8 mouse cellular contexts compared by ENCODE assay signal in genomic region chr4:141574789-141575702, GRCm38 (mm10). TPM values are rescaled to one million over a fixed set of nuclear protein-coding genes. Genes with fewer than 3 reads are reported as not detected.
A peak's percentile ranks its signal among the peaks of the same experiment; 100 is the strongest.
DNase-seq lines count a peak whose midpoint lies in the region; ATAC-seq and TF ChIP-seq lines count a peak whose summit lies in the region.

No protein-coding gene starts in this region.

- H3K36me3 ChIP-seq in heart, embryonic 13.5 days: peaks cover 40% of the 10 kb centered on the region
- H3K36me3 ChIP-seq in liver, embryonic 14.5 days (replicated peaks; ENCODE audit: control insufficient read depth, insufficient read depth, low read depth): no peaks in the 10 kb centered on the region
- peaks cover 14% of the 10 kb centered on the region for H3K36me3 ChIP-seq in neural tube, embryonic 13.5 days
- H3K36me3 ChIP-seq in stomach, postnatal 0 days (ENCODE audit: control insufficient read depth, insufficient read depth, low read length): 0 out of 2 replicates have a peak, but pooled peaks cover 8% of the 10 kb centered on the region

- TF ChIP-seq EP300 in liver, embryonic 14.5 days (IDR thresholded peaks at IDR 0.05; ENCODE audit: low read depth): no peak
- TF ChIP-seq EP300 in stomach, postnatal 0 days (optimal IDR thresholded peaks at IDR 0.05): peak; percentile 49

- H3K27ac ChIP-seq in embryonic fibroblast, embryonic 13.5 days (ENCODE audit: insufficient read depth, low read length): no peak overlapping the region; the same call in 1 of the 2 replicates
- no peak overlapping the region for H3K27ac ChIP-seq in heart, embryonic 13.5 days (replicated peaks)
- H3K27ac ChIP-seq in liver, embryonic 14.5 days: no peak overlapping the region
- H3K27ac ChIP-seq in neural tube, embryonic 13.5 days (replicated peaks): no peak overlapping the region
- peak overlapping the region; percentile 73; the same call in 1 of the 2 replicates for H3K27ac ChIP-seq in stomach, postnatal 0 days (replicated peaks)

- no peaks in the 10 kb centered on the region for H3K27me3 ChIP-seq in heart, embryonic 13.5 days (replicated peaks)
- no peaks in the 10 kb centered on the region for H3K27me3 ChIP-seq in liver, embryonic 14.5 days (ENCODE audit: control insufficient read depth, insufficient read depth, low read length)
- H3K27me3 ChIP-seq in neural tube, embryonic 13.5 days: no peaks in the 10 kb centered on the region
- no peaks in the 10 kb centered on the region for H3K27me3 ChIP-seq in stomach, postnatal 0 days (ENCODE audit: control insufficient read depth, insufficient read depth, low read length)

- 0 out of 2 replicates have a peak overlapping the region, but pooled peaks have one; percentile 45 for H3K9ac ChIP-seq in heart, embryonic 13.5 days
- H3K9ac ChIP-seq in liver, embryonic 14.5 days (replicated peaks): no peak overlapping the region
- no peak overlapping the region for H3K9ac ChIP-seq in neural tube, embryonic 13.5 days
- H3K9ac ChIP-seq in stomach, postnatal 0 days (ENCODE audit: low read length): no peak overlapping the region

- TF ChIP-seq CTCF in embryonic fibroblast, embryonic 13.5 days (IDR thresholded peaks at IDR 0.05; ENCODE audit: borderline replicate concordance, insufficient read depth, low read length): peak; percentile 94
- TF ChIP-seq CTCF in liver, embryonic 14.5 days (IDR thresholded peaks at IDR 0.05; ENCODE audit: low read depth): peak; percentile 96
- TF ChIP-seq CTCF in stomach, postnatal 0 days (IDR thresholded peaks at IDR 0.05; ENCODE audit: low read depth): peak; percentile 96

- 36% methylated on average over 27 of the region's 27 CpGs for WGBS in heart, embryonic 13.5 days
- 35% methylated on average over 27 of the region's 27 CpGs for WGBS in liver, embryonic 14.5 days (ENCODE audit: insufficient replicate concordance)
- WGBS in neural tube, embryonic 13.5 days: 45% methylated on average over 27 of the region's 27 CpGs
- WGBS in stomach, postnatal 0 days: 31% methylated on average over 27 of the region's 27 CpGs

- H3K9me3 ChIP-seq in heart, embryonic 13.5 days: no peaks in the 10 kb centered on the region
- no peaks in the 10 kb centered on the region for H3K9me3 ChIP-seq in liver, embryonic 14.5 days (ENCODE audit: control insufficient read depth, low read length)
- H3K9me3 ChIP-seq in neural tube, embryonic 13.5 days: 0 out of 2 replicates have a peak, but pooled peaks cover 3% of the 10 kb centered on the region
- H3K9me3 ChIP-seq in stomach, postnatal 0 days (ENCODE audit: control insufficient read depth, low read length): no peaks in the 10 kb centered on the region

- DNase-seq in CD4-positive, CD25-positive, alpha-beta regulatory T cell, adult 2 months (ENCODE audit: low read depth, low spot score): peak; percentile 90
- DNase-seq in brain, adult 2 months (ENCODE audit: low read depth, low spot score): peak; percentile 87
- DNase-seq in kidney, postnatal 14 days: peak; percentile 90
- peak in 2 of 3 experiments; percentile 36 to 46 for DNase-seq in liver, embryonic 14.5 days (ENCODE audit: low read depth in 3 of 3, low spot score in 3 of 3)
- DNase-seq in stomach, postnatal 0 days (ENCODE audit: low spot score): peak; percentile 88

- ATAC-seq in heart, embryonic 13.5 days (ENCODE audit: extremely low read depth, insufficient number of reproducible peaks, low FRiP score, low TSS enrichment): no peak
- ATAC-seq in liver, embryonic 14.5 days (ENCODE audit: insufficient read depth): no peak
- ATAC-seq in neural tube, embryonic 13.5 days (ENCODE audit: low read depth): peak; percentile 67
- peak; percentile 25 for ATAC-seq in stomach, postnatal 0 days (ENCODE audit: low FRiP score, low TSS enrichment)

- no peak overlapping the region for H3K4me3 ChIP-seq in embryonic fibroblast, embryonic 13.5 days (ENCODE audit: insufficient read depth, low read length)
- 0 out of 2 replicates have a peak overlapping the region, but pooled peaks have one; percentile 5 for H3K4me3 ChIP-seq in heart, embryonic 13.5 days
- no peak overlapping the region for H3K4me3 ChIP-seq in liver, embryonic 14.5 days (ENCODE audit: insufficient read depth in 1 of 2, low read depth in 2 of 2, low read length in 2 of 2)
- H3K4me3 ChIP-seq in neural tube, embryonic 13.5 days: no peak overlapping the region
- H3K4me3 ChIP-seq in stomach, postnatal 0 days (ENCODE audit: low read depth, low read length): no peak overlapping the region

- H3K4me1 ChIP-seq in embryonic fibroblast, embryonic 13.5 days (ENCODE audit: control insufficient read depth, insufficient read depth, low read length): peaks cover 17% of the 10 kb centered on the region
- peaks cover 40% of the 10 kb centered on the region for H3K4me1 ChIP-seq in heart, embryonic 13.5 days
- peaks cover 0 to 7% of the 10 kb centered on the region in 2 experiments; a peak in 3 of 4 replicates for H3K4me1 ChIP-seq in liver, embryonic 14.5 days (replicated peaks; ENCODE audit: control insufficient read depth in 2 of 2, insufficient read depth in 2 of 2, low read length in 1 of 2)
- H3K4me1 ChIP-seq in neural tube, embryonic 13.5 days (replicated peaks): no peaks in the 10 kb centered on the region; the same call in 1 of the 2 replicates
- H3K4me1 ChIP-seq in stomach, postnatal 0 days (replicated peaks; ENCODE audit: control insufficient read depth, insufficient read depth): no peaks in the 10 kb centered on the region

- peak overlapping the region; percentile 50 for H3K4me2 ChIP-seq in heart, embryonic 13.5 days
- H3K4me2 ChIP-seq in liver, embryonic 14.5 days (ENCODE audit: low read depth): no peak overlapping the region
- 0 out of 2 replicates have a peak overlapping the region, but pooled peaks have one; percentile 5 for H3K4me2 ChIP-seq in neural tube, embryonic 13.5 days
- peak overlapping the region; percentile 42 for H3K4me2 ChIP-seq in stomach, postnatal 0 days (replicated peaks; ENCODE audit: low read depth)

- TF ChIP-seq POLR2A in embryonic fibroblast, embryonic 13.5 days (IDR thresholded peaks at IDR 0.05; ENCODE audit: low read depth, low read length): no peak

RNA-seq across cellular contexts. Expression of gene Fblim1, which starts 30.9 kb away (rescaled TPM):
- 72.4 and 90.1 TPM in 2 replicates for polyA plus RNA-seq in embryonic fibroblast, embryonic 13.5 days (2011; ENCODE audit: insufficient read length, low read depth, missing spikeins)
- 55.3 and 55.9 TPM in 2 replicates for polyA plus RNA-seq in heart, embryonic 13.5 days (2015; fragmentation: Nextera tagmentation; extraction: Ambion mirVana)
- polyA plus RNA-seq in liver, embryonic 14.5 days (2012; rRNA removed): 1.1 and 2.0 TPM in 2 replicates
- polyA plus RNA-seq in liver, embryonic 14.5 days (2014; fragmentation: Nextera tagmentation; extraction: Ambion mirVana): 0.77 and 0.95 TPM in 2 replicates
- 32.1 and 36.6 TPM in 2 replicates for polyA plus RNA-seq in neural tube, embryonic 13.5 days (2015; fragmentation: Nextera tagmentation; extraction: Ambion mirVana)
- 45.1 and 49.2 TPM in 2 replicates for polyA plus RNA-seq in stomach, postnatal 0 days (2015; fragmentation: Nextera tagmentation; extraction: Ambion mirVana)

RNA-seq across cellular contexts. Expression of gene Spen, which starts 36.6 kb away (rescaled TPM):
- polyA plus RNA-seq in embryonic fibroblast, embryonic 13.5 days (2011; ENCODE audit: insufficient read length, low read depth, missing spikeins): 20.7 and 21.2 TPM in 2 replicates
- 5.1 and 6.6 TPM in 2 replicates for polyA plus RNA-seq in heart, embryonic 13.5 days (2015; fragmentation: Nextera tagmentation; extraction: Ambion mirVana)
- 2.5 and 4.0 TPM in 2 replicates for polyA plus RNA-seq in liver, embryonic 14.5 days (2012; rRNA removed)
- 3.4 and 3.8 TPM in 2 replicates for polyA plus RNA-seq in liver, embryonic 14.5 days (2014; fragmentation: Nextera tagmentation; extraction: Ambion mirVana)
- polyA plus RNA-seq in neural tube, embryonic 13.5 days (2015; fragmentation: Nextera tagmentation; extraction: Ambion mirVana): 13.8 and 19.5 TPM in 2 replicates
- 2.9 and 3.2 TPM in 2 replicates for polyA plus RNA-seq in stomach, postnatal 0 days (2015; fragmentation: Nextera tagmentation; extraction: Ambion mirVana)

RNA-seq across cellular contexts. Expression of gene Tmem82, which starts 43.4 kb away (rescaled TPM):
- not detected in 2 replicates for polyA plus RNA-seq in embryonic fibroblast, embryonic 13.5 days (2011; ENCODE audit: insufficient read length, low read depth, missing spikeins)
- polyA plus RNA-seq in heart, embryonic 13.5 days (2015; fragmentation: Nextera tagmentation; extraction: Ambion mirVana): 0.44 and 0.62 TPM in 2 replicates
- 2.1 and 2.6 TPM in 2 replicates for polyA plus RNA-seq in liver, embryonic 14.5 days (2012; rRNA removed)
- polyA plus RNA-seq in liver, embryonic 14.5 days (2014; fragmentation: Nextera tagmentation; extraction: Ambion mirVana): 2.2 and 2.7 TPM in 2 replicates
- 0.31 TPM in 1 of 2 replicates, not detected in the other for polyA plus RNA-seq in neural tube, embryonic 13.5 days (2015; fragmentation: Nextera tagmentation; extraction: Ambion mirVana)
- 2.2 and 2.3 TPM in 2 replicates for polyA plus RNA-seq in stomach, postnatal 0 days (2015; fragmentation: Nextera tagmentation; extraction: Ambion mirVana)

RNA-seq across cellular contexts. Expression of gene Slc25a34, which starts 48.6 kb away (rescaled TPM):
- polyA plus RNA-seq in embryonic fibroblast, embryonic 13.5 days (2011; ENCODE audit: insufficient read length, low read depth, missing spikeins): 0.19 TPM in 1 of 2 replicates, not detected in the other
- 0.37 and 0.49 TPM in 2 replicates for polyA plus RNA-seq in heart, embryonic 13.5 days (2015; fragmentation: Nextera tagmentation; extraction: Ambion mirVana)
- polyA plus RNA-seq in liver, embryonic 14.5 days (2012; rRNA removed): 0.03 TPM in 2 replicates
- not detected in 2 replicates for polyA plus RNA-seq in liver, embryonic 14.5 days (2014; fragmentation: Nextera tagmentation; extraction: Ambion mirVana)
- 0.11 TPM in 1 of 2 replicates, not detected in the other for polyA plus RNA-seq in neural tube, embryonic 13.5 days (2015; fragmentation: Nextera tagmentation; extraction: Ambion mirVana)
- 1.6 and 1.8 TPM in 2 replicates for polyA plus RNA-seq in stomach, postnatal 0 days (2015; fragmentation: Nextera tagmentation; extraction: Ambion mirVana)

Comparison
In these comparisons a context has a peak if more than half of its experiments do, and no peak if none do; other contexts are left out.
1. ATAC-seq: peak in neural tube, embryonic 13.5 days (single experiment) and stomach, postnatal 0 days (single experiment); none in heart, embryonic 13.5 days (single experiment) and liver, embryonic 14.5 days (single experiment).
2. RNA of gene Fblim1, which starts 30.9 kb away (polyA plus RNA-seq): 72.4 to 90.1 TPM in embryonic fibroblast, embryonic 13.5 days, 55.3 to 55.9 TPM in heart, embryonic 13.5 days, 45.1 to 49.2 TPM in stomach, postnatal 0 days and 32.1 to 36.6 TPM in neural tube, embryonic 13.5 days; 0.77 to 2.0 TPM in liver, embryonic 14.5 days; every median in the first group is over 10 times any median in the second.
3. Peak in every context shown above with its lines, with median percentiles within 50 percentile points of each other: DNase-seq and CTCF ChIP-seq.